Mouse (Mus musculus): ENCODE measurements at regions not wholly inside any gene's neighbourhood (a gene's known extent, or its start where the extent isn't known, plus 50 kb on each side); places are given as distances from the start of the nearest gene placed in this dataset.

DNA sequence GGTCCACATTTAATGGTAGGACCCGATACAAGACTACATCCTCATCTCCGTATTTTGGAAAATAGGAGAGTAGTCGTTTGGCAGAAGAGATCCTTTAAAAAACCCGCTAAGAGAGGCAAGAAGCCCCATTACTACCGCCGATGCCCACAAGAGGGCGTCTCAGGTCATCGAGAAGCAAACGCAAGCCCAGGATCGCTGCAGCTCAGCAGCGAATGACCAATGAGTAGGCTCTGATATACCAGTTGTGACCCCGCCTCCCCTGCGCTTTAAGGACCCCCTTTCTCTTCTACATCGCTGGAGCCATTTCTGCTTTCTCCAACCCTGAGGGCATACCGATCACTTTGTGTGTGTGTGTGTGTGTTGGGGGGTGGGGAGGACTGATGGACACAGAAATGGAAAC is 185.0 kb upstream of the Zfp618 start:
- WGBS = 2% methylated on average over 15 of the region's 15 CpGs
- H3K4me2 ChIP-seq = peak overlapping the region; percentile 68
- H3K4me3 ChIP-seq (replicated peaks) = peak overlapping the region; percentile 40
- no peak overlapping the region for H3K27ac ChIP-seq
- H3K36me3 ChIP-seq = no peaks in the 10 kb centered on the region
- H3K9me3 ChIP-seq = no peaks in the 10 kb centered on the region
- 0 out of 2 replicates have a peak overlapping the region, but pooled peaks have one; percentile 42 for H3K9ac ChIP-seq (replicated peaks)
- H3K4me1 ChIP-seq (replicated peaks) = peaks cover 15% of the 10 kb centered on the region
- peaks cover 26% of the 10 kb centered on the region for H3K27me3 ChIP-seq
- peak; percentile 81 for ATAC-seq (ENCODE audit: insufficient number of reproducible peaks, insufficient read depth, low FRiP score, low TSS enrichment, low read depth)

DNA sequence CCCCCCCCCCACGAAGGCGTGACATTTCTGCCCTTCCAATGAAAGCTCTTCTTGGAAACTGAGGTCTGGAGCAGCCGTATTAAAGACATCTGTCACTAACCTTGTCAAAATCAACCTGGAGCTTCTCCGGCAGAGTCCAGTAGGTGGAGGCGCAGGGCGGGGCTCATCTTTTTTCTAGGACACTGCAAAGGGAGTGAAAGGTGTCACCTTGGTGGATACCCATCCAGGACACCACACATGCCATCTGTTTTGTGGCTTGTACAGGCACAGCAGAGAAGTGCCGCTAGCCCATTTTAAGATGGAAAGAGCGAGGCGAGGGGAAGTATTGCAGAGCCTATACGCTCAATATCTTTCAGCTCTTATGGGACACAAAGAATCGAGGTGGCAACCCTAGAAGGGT is 184.5 kb upstream of the Zfp618 start:
- peak; percentile 22; the same call in 1 of the 2 replicates for ATAC-seq (ENCODE audit: insufficient number of reproducible peaks, insufficient read depth, low FRiP score, low TSS enrichment, low read depth)
- no peaks in the 10 kb centered on the region for H3K36me3 ChIP-seq
- WGBS = 37% methylated on average over 11 of the region's 11 CpGs
- H3K4me1 ChIP-seq (replicated peaks) = peaks cover 17% of the 10 kb centered on the region
- H3K27me3 ChIP-seq = peaks cover 26% of the 10 kb centered on the region
- H3K9ac ChIP-seq (replicated peaks) = 0 out of 2 replicates have a peak overlapping the region, but pooled peaks have one; percentile 42
- peak overlapping the region; percentile 40 for H3K4me3 ChIP-seq (replicated peaks)
- H3K4me2 ChIP-seq = peak overlapping the region; percentile 68
- H3K9me3 ChIP-seq = no peaks in the 10 kb centered on the region
- H3K27ac ChIP-seq = no peak overlapping the region

DNA sequence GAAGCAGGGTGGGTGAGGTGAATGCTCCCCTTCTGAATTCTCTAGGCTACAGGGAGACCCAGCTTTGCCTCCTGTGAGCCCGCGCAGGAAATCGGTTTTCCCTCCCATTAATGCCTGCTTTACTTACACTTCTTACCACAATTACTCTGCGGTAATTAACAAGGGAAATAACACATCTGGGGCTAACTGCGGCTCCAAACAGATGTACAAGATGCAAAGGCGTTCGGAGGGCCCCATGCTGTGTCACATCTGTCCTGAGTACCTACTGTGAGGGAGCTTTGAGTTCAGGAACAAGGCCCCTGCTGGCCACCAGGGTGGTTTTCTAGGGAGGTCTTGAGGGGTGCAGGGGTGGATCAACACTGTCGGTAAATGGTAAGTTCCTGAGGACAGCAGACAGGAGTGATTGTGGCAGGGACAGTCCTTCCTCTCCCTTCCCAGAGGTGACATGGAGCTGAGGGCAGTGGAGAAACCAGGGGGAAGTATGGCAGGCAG is 184.0 kb upstream of the Zfp618 start:
- Histone ChIP-seq H3K27me3 (peaks cover 26% of the 10 kb centered on the region), H3K9me3 (no peaks in the 10 kb centered on the region), H3K4me2 (peak overlapping the region; percentile 68), H3K27ac (no peak overlapping the region), H3K9ac (replicated peaks) (no peak overlapping the region), H3K36me3 (no peaks in the 10 kb centered on the region), H3K4me3 (replicated peaks) (no peak overlapping the region; the same call in 1 of the 2 replicates), H3K4me1 (replicated peaks) (peaks cover 22% of the 10 kb centered on the region)
- ATAC-seq (ENCODE audit: insufficient number of reproducible peaks, insufficient read depth, low FRiP score, low TSS enrichment, low read depth) = no peak
- WGBS = 14% methylated on average over 8 of the region's 8 CpGs

DNA sequence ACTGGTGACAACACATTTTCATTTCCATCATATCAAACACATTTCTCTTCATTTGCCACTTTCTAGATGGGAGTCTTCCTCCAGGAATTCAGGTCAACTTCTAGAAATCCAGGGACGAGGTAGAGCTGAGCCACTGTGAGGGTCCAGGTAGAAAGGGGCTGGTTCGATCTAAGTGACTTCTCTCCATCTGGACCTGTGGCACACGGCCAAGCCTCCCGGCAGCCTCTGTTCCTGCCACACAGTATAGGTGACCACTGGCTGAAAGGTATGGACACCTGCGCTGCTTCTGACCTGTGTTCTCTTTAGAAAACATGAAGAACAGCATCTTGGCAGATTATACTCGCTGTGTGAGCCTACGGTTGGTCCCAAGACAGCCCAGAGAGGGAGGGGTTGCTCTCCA is 179.7 kb upstream of the Zfp618 start:
- H3K4me3 ChIP-seq (replicated peaks) = no peak overlapping the region
- H3K4me2 ChIP-seq = no peak overlapping the region
- no peak overlapping the region for H3K9ac ChIP-seq (replicated peaks)
- 84% methylated on average over 7 of the region's 7 CpGs for WGBS
- H3K27ac ChIP-seq = no peak overlapping the region
- no peak for ATAC-seq (ENCODE audit: insufficient number of reproducible peaks, insufficient read depth, low FRiP score, low TSS enrichment, low read depth)
- no peaks in the 10 kb centered on the region for H3K9me3 ChIP-seq
- no peaks in the 10 kb centered on the region for H3K36me3 ChIP-seq
- H3K4me1 ChIP-seq (replicated peaks) = peaks cover 21% of the 10 kb centered on the region
- H3K27me3 ChIP-seq = peaks cover 26% of the 10 kb centered on the region

DNA sequence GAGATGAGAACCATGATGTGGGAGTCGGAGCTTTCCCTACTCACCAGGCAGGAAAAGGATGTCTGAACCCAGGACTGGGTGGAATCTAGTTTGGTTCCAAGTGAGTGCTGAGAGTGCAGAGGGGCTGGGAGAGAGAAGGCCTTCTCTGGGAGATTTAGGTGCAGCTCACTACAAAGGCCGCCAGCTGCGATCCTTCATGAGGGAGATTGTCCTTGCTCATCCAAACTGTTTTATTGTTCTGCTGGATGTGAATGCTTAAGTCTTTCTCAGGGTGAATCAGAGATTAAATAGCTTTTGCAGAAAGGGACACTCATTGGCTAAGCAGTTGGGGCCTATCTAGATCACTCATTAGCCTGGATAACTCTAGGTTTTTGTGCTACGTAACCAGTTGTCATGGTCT is 175.7 kb upstream of the Zfp618 start:
- no peaks in the 10 kb centered on the region for H3K27me3 ChIP-seq
- H3K4me3 ChIP-seq (replicated peaks) = no peak overlapping the region
- no peak overlapping the region for H3K4me2 ChIP-seq
- ATAC-seq (ENCODE audit: insufficient number of reproducible peaks, insufficient read depth, low FRiP score, low TSS enrichment, low read depth) = no peak
- H3K36me3 ChIP-seq = no peaks in the 10 kb centered on the region
- 76% methylated on average over 4 of the region's 4 CpGs for WGBS
- H3K9me3 ChIP-seq = no peaks in the 10 kb centered on the region
- no peak overlapping the region for H3K9ac ChIP-seq (replicated peaks)
- peaks cover 15% of the 10 kb centered on the region for H3K4me1 ChIP-seq (replicated peaks)
- no peak overlapping the region for H3K27ac ChIP-seq

DNA sequence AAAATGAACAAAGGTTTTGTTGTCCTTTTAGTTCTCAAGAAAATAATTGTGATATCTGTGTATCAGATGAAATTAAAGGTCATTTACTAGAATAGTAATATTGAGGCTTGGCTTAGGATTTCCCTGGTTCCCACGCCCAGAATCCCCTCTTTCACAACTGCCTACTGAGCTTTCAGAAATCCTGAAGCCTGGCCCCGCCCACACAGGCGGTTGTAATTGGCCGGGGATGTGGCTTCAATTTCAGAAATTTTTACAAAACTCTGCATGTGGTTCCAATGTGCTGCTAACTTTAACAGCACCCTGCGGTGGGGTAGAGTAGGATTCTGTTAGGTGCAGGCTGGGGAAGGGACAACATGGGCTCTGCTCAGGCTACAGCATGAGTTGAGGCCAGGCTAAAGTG is 171.8 kb upstream of the Zfp618 start:
- no peak overlapping the region for H3K4me2 ChIP-seq
- no peak overlapping the region for H3K27ac ChIP-seq
- H3K36me3 ChIP-seq = no peaks in the 10 kb centered on the region
- WGBS = 61% methylated on average over 5 of the region's 5 CpGs
- ATAC-seq (ENCODE audit: insufficient number of reproducible peaks, insufficient read depth, low FRiP score, low TSS enrichment, low read depth) = no peak
- H3K9ac ChIP-seq (replicated peaks) = no peak overlapping the region
- H3K27me3 ChIP-seq = no peaks in the 10 kb centered on the region
- no peak overlapping the region for H3K4me3 ChIP-seq (replicated peaks)
- peaks cover 3% of the 10 kb centered on the region; the same call in 1 of the 2 replicates for H3K4me1 ChIP-seq (replicated peaks)
- H3K9me3 ChIP-seq = no peaks in the 10 kb centered on the region

DNA sequence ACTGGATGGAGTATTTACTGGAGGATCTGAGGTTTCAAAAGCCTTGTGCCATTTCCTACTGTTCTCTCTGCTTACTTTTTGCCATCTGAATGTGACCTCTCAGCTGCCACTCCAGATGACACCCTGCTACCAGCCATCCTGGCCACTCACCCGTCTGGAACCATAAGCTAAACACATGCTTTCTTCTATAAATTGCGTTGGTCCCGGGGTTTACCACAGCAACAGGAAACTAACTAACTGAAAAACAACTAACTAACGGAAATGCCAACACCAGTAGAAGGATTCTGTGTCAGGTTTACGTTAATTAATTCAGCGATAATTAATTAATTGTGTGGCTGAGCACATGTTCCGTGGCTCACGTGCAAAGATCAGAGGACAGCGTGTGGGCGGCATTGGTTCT is 169.8 kb upstream of the Zfp618 start:
- no peak for ATAC-seq (ENCODE audit: insufficient number of reproducible peaks, insufficient read depth, low FRiP score, low TSS enrichment, low read depth)

DNA sequence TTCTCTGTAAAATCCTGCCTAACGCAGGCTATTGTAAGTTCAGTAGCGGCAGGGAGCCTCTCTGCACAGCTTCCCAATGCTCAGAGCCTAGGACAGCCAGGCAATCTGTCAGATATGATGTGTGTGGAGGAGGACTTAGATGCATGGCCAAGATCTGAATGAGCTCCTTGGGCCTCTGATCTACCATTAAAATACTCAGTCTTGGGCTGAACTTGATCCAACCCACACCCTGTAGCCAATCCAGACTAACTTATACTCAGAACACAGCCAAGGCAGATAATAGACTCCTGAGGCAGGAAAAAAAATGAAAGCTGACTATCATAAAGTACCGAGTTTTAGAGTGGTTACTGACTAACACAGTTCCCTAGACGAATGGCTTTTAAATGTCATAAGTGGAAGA is 165.4 kb upstream of the Zfp618 start:
- no peak overlapping the region for H3K4me2 ChIP-seq
- H3K4me3 ChIP-seq (replicated peaks) = no peak overlapping the region
- no peak overlapping the region for H3K9ac ChIP-seq (replicated peaks)
- no peaks in the 10 kb centered on the region for H3K36me3 ChIP-seq
- no peak for ATAC-seq (ENCODE audit: insufficient number of reproducible peaks, insufficient read depth, low FRiP score, low TSS enrichment, low read depth)
- no peaks in the 10 kb centered on the region for H3K27me3 ChIP-seq
- no peaks in the 10 kb centered on the region; the same call in 1 of the 2 replicates for H3K4me1 ChIP-seq (replicated peaks)
- no peaks in the 10 kb centered on the region for H3K9me3 ChIP-seq
- H3K27ac ChIP-seq = no peak overlapping the region
- 83% methylated on average over 4 of the region's 4 CpGs for WGBS

More for the DNA sequence above, 169.8 kb upstream of the Zfp618 start:
- Histone ChIP-seq H3K27ac (no peak overlapping the region), H3K4me2 (no peak overlapping the region), H3K27me3 (no peaks in the 10 kb centered on the region), H3K36me3 (no peaks in the 10 kb centered on the region), H3K9me3 (no peaks in the 10 kb centered on the region), H3K4me3 (replicated peaks) (no peak overlapping the region), H3K4me1 (replicated peaks) (peaks cover 3% of the 10 kb centered on the region; the same call in 1 of the 2 replicates), H3K9ac (replicated peaks) (no peak overlapping the region)
- WGBS = 62% methylated on average over 10 of the region's 10 CpGs

DNA sequence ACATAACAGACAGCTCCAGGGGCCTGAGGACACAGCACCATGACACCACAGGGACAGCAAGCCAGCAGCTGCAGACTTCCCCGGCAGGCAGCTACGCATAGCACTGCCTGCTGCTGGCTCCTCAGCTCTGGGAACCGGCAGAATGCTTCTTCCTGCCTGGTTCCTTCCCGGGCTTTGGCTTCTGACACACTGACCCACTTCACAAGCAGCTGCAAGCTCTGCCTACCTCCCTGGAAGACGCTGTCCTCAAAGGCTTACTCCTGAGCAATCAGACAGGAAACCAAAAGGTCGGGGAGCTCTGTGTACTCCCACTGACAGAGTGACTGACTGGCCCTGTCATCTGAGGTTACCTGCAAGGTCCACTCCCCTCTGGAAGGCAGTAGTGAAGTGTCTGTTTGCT is 159.5 kb upstream of the Zfp618 start:
- Histone ChIP-seq H3K4me2 (no peak overlapping the region), H3K27me3 (no peaks in the 10 kb centered on the region), H3K36me3 (no peaks in the 10 kb centered on the region), H3K9me3 (no peaks in the 10 kb centered on the region), H3K9ac (replicated peaks) (no peak overlapping the region), H3K4me1 (replicated peaks) (peaks cover 7% of the 10 kb centered on the region), H3K4me3 (replicated peaks) (no peak overlapping the region), H3K27ac (no peak overlapping the region)
- ATAC-seq (ENCODE audit: insufficient number of reproducible peaks, insufficient read depth, low FRiP score, low TSS enrichment, low read depth) = no peak
- 6% methylated on average over 6 of the region's 6 CpGs for WGBS

DNA sequence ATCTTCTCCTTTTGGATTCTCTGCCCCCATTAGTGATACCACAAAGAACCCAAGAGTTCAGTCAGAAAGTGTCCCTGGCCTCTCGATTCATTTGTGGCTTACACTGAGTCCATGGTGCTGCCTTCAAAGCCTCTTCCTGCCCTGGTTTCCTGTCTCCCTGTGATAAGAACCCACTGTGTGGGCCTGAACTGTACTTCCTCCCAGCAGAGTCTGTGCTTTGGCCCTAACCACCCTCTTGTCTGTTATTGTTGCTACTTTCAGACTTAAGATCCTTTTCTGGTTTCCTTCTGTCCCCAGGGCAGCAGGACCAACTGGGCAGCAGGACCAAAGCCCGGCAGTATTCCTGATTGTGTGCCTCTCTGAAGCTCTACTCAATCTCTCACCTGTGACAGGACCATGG is 158.6 kb upstream of the Zfp618 start:
- ATAC-seq (ENCODE audit: insufficient number of reproducible peaks, insufficient read depth, low FRiP score, low TSS enrichment, low read depth) = no peak
- Histone ChIP-seq H3K27me3 (no peaks in the 10 kb centered on the region), H3K4me1 (replicated peaks) (peaks cover 7% of the 10 kb centered on the region), H3K4me3 (replicated peaks) (no peak overlapping the region), H3K36me3 (no peaks in the 10 kb centered on the region), H3K4me2 (no peak overlapping the region), H3K9me3 (no peaks in the 10 kb centered on the region), H3K9ac (replicated peaks) (no peak overlapping the region), H3K27ac (no peak overlapping the region)
- 68% methylated on average over 2 of the region's 2 CpGs for WGBS

DNA sequence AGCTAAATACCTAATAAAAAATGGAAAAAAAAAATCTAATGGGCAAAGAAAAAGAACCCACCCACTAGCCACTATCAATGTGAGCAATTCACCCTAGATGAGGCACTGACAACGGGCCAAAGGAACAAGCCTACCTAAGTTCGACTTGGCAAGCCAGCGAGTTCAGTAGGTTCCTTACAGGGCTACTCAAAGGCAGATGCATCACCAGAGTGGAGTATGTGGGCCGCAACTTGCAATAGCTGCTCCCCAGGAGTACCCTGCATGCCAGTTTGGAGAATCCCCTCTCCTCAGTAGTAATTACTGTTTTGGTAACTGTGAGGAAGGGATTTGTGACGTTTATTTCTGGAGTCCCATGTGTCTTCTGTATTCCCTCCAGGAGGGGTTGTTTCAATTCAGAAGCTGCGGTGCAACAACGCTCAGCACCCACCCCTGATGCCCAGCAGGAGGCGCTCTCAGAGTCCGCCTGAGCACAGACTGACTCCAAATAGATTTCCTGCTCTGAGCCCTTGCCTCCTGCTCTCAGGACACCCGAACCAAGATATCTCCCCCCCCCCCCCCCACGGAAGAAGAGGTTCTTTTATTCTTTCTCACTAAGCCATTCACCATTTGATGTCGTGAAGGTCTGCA is 157.3 kb upstream of the Zfp618 start:
- WGBS = 69% methylated on average over 12 of the region's 12 CpGs
- Histone ChIP-seq H3K27ac (no peak overlapping the region), H3K4me3 (replicated peaks) (no peak overlapping the region), H3K27me3 (no peaks in the 10 kb centered on the region), H3K36me3 (no peaks in the 10 kb centered on the region), H3K4me2 (no peak overlapping the region), H3K9me3 (no peaks in the 10 kb centered on the region), H3K9ac (replicated peaks) (no peak overlapping the region), H3K4me1 (replicated peaks) (peaks cover 7% of the 10 kb centered on the region)
- no peak for ATAC-seq (ENCODE audit: insufficient number of reproducible peaks, insufficient read depth, low FRiP score, low TSS enrichment, low read depth)

DNA sequence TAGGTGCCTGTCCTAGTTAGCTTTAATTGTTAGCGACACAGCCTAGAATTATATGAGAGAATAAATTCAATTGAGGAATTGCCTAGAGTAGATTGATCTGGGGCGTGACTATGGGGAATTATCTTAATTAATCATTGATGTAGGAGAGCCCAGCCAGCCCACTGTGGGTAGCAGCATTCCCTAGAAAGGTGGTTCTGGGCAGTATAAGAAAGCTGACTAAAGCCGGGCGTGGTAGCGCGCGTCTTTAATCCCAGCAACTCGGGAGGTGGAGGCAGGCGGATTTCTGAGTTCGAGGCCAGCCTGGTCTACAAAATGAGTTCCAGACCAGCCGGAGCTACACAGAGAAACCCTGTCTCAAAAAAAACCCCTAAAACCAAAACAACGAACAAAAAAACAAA is 156.8 kb upstream of the Zfp618 start:
- peaks cover 7% of the 10 kb centered on the region for H3K4me1 ChIP-seq (replicated peaks)
- no peaks in the 10 kb centered on the region for H3K36me3 ChIP-seq
- 95% methylated on average over 12 of the region's 12 CpGs for WGBS
- H3K27ac ChIP-seq = no peak overlapping the region
- H3K9ac ChIP-seq (replicated peaks) = no peak overlapping the region
- ATAC-seq (ENCODE audit: insufficient number of reproducible peaks, insufficient read depth, low FRiP score, low TSS enrichment, low read depth) = no peak
- H3K4me2 ChIP-seq = no peak overlapping the region
- no peak overlapping the region for H3K4me3 ChIP-seq (replicated peaks)
- H3K9me3 ChIP-seq = no peaks in the 10 kb centered on the region
- no peaks in the 10 kb centered on the region for H3K27me3 ChIP-seq

Data from limb, embryonic 12.5 days (tissue).